Mouse (Mus musculus) monocyte, adult 5-6 weeks (primary cell): Measurements from ENCODE around the gene Mavs. TPM values are rescaled to one million over a fixed set of nuclear protein-coding genes. Genes with fewer than 3 reads are reported as not detected.

Experiments
- ATAC-seq: fragments of 153-309, 156-312 bp; replicated peaks from 2 replicates; pipeline ENCODE4 v1.8.0; 2017; ENCODE audit warnings: mild to moderate bottlenecking; ENCODE audit not compliant: low TSS enrichment, insufficient number of reproducible peaks, severe bottlenecking, poor library complexity, low FRiP score
- total RNA-seq: library from RNA; stranded (forward); fragments of 200-1000, 200-491, 200-594 nt; gene quantifications from 3 replicates; pipeline ENCODE4 v1.2.3, GENCODE M21; 2017

The Mavs gene
- total RNA-seq, 1 experiment from 2014 or later = 8.0 TPM

- peak; percentile 92 for ATAC-seq
Measured at GRCm38 (mm10) chr2:131253681-131254328, 19.9 kb downstream of the Mavs start.

GRCm38 (mm10) chr2:131254329-131254713 is 20.5 kb downstream of the Mavs start:
- no peak for ATAC-seq

GRCm38 (mm10) chr2:131255738-131256137 is 21.9 kb downstream of the Mavs start:
- ATAC-seq = no peak

GRCm38 (mm10) chr2:131258693-131259092 is 24.8 kb downstream of the Mavs start:
- no peak for ATAC-seq

GRCm38 (mm10) chr2:131260544-131261307 is 26.9 kb downstream of the Mavs start:
- no peak for ATAC-seq

GRCm38 (mm10) chr2:131261481-131262212 is 27.8 kb downstream of the Mavs start:
- no peak for ATAC-seq

- ATAC-seq = peak; percentile 99
Measured at GRCm38 (mm10) chr2:131262213-131262672, 28.4 kb downstream of the Mavs start, which contains the start of gene Pank2. Pank2 (plus strand) TSS chr2:131262495.

- no peak for ATAC-seq
Measured at GRCm38 (mm10) chr2:131262680-131263670, 29.1 kb downstream of the Mavs start.

GRCm38 (mm10) chr2:131264027-131264426 is 30.2 kb downstream of the Mavs start:
- no peak for ATAC-seq

GRCm38 (mm10) chr2:131265056-131265455 is 31.2 kb downstream of the Mavs start:
- ATAC-seq = no peak

- no peak for ATAC-seq
Measured at GRCm38 (mm10) chr2:131275493-131275892, 41.6 kb downstream of the Mavs start.

GRCm38 (mm10) chr2:131276722-131277121 is 42.9 kb downstream of the Mavs start:
- ATAC-seq = no peak

- no peak for ATAC-seq
Measured at GRCm38 (mm10) chr2:131281596-131281995, 47.7 kb downstream of the Mavs start.

- ATAC-seq = no peak
Measured at GRCm38 (mm10) chr2:131286276-131286675, 52.4 kb downstream of the Mavs start.

- ATAC-seq = no peak
Measured at GRCm38 (mm10) chr2:131290669-131291068, 56.8 kb downstream of the Mavs start.

GRCm38 (mm10) chr2:131296746-131297261 is 62.9 kb downstream of the Mavs start:
- ATAC-seq = no peak
